Mouse (Mus musculus): ENCODE measurements around the gene Klhl2.

The Klhl2 gene

GRCm38 (mm10) chr8:64829921-64830320 is 19.9 kb downstream of the Klhl2 start:
- no peak for DNase-seq

DNA sequence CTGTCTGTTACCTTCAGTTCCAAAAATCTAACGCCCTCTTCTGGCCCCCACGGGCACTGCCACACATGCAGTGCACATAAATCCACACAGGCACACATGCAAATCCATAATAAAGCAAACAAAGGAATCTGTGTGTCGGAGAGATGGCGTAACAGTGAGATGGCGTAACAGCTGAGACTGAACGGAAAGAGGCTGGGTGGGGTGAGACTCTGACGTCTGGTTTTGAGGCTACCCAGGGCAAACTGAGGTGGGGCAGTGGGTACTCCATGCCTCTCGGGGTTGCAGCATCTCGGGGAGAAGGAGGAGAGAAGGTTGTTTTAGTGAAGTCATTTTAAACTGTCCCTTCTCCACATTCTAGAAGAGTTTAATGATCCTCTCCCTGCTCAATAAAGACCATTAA is 20.4 kb downstream of the Klhl2 start:
- DNase-seq = no peak

- DNase-seq = no peak
Observed at GRCm38 (mm10) chr8:64828466-64828865, 21.4 kb downstream of the Klhl2 start.

DNA sequence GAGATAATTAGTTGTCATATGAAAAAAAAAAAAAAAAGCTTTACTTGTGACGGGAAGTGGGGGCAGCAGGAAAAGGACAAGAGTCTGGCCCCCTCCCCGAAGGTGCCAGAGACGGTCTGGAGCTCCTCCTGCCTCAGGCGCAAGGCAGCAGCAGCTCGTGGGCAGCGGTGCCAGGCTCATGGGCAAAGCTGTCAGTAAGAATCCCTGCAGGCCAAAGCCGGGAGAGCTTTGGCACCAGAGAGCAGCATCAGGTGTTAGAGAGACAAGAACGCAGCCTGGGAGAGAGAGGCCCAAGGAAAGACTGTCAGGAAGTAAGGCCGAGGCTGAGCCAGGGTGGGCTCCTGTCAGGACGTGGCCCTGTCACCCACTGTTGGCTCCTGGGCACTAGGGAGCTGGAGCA is 22.5 kb downstream of the Klhl2 start:
- DNase-seq = no peak

DNA sequence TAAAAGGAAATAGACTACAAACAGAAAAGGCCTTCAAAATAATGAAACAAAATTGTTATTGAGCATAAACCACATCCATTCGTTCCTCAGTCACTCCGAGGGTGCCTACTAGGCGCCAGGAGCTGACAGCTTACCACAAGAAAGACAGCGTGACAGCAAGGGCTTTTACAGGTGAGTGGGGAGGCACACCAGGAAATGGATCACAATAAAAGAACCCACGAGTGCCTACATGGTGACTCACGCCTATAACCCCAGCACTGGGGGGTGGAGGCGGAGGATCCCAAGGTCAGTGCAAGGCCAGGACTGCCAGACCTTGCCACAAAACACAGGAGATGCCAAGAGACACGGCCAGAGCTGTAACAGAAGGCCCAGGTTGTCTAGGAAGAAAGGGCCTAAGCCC is 23.4 kb downstream of the Klhl2 start:
- DNase-seq = no peak

GRCm38 (mm10) chr8:64823905-64824304 is 25.9 kb downstream of the Klhl2 start:
- DNase-seq = peak; percentile 51 to 52

GRCm38 (mm10) chr8:64820940-64821339 is 28.9 kb downstream of the Klhl2 start:
- no peak for DNase-seq

- no peak for DNase-seq
Observed at GRCm38 (mm10) chr8:64811790-64812189, 38.0 kb downstream of the Klhl2 start.

GRCm38 (mm10) chr8:64811083-64811482 is 38.7 kb downstream of the Klhl2 start:
- no peak for DNase-seq

DNA sequence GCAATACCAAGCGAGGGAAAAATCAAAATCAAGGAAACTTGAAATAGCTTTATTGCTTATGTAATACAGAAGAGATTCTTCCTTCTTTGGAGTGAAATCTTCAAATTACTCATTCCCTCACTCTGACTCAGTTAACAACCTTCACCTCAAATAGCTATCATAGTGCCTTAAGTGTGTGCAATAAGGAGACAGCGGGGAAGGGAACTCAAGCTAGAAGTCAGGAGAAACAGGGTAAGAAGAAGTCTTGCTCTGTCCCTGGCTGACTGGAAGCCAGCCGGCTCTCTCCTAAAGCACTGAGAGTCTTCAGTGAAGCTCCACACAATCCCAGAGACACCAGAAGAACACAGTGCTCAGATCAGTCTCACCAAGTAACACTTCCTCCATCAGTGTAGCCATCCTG is 43.3 kb downstream of the Klhl2 start:
- no peak for DNase-seq

DNA sequence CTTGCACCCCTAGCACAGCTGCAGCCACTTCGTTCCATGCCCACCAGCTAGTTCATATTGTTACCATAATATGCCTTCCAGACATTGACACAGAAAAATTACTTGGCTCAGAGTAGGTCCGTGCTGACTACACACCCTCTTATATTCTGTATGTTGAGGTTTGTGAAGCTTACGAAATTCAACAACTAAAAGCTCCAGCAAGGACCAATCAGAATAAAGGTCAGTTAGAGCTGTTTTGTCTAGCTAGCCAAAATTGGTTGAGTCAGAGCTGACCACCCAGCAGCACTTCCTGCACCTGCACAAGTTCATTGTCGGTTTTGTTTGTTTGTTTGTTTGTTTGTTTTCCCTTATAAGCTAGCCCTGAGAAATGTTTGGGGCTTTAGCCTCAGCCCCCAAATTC is 44.8 kb downstream of the Klhl2 start:
- DNase-seq = no peak

DNA sequence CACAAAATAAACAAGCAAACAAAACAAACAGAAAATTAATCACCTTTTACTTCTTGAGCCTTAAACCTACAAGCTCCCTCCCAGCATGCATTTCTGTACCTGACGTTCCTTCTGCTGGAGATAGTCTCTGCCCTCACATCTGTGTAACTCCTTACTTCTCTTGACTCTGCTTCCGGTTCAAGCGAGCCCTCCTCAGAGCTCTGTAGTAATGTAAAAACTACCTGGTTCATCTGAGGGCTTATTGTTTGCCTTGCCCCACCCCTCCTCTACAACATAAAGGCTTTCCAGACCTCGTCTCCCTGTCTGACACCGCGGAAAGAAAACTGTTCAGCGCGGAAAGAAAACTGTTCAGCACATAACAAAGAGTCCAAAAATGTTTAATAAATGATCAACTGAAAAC is 50.5 kb downstream of the Klhl2 start:
- DNase-seq = no peak

- DNase-seq = no peak
Observed at GRCm38 (mm10) chr8:64798503-64798902, 51.3 kb downstream of the Klhl2 start.

DNA sequence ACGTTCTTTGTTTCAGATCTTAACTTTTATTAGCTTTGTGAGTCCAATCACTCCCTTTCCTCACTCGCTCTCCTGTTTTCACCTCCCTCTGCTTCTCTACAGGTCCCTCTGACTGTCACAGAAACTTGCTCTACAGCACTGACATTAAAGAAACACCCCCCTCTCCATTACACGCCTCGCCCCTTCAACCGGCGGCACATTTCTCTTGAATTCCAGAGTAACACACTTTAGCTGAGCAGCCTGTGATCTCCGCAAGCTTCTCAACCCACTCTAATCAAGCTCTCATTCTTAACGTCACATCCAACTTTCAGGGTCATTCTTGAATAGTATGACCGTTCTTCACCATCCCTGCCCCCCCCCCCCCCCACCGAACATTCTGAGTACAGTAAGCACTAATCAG is 52.1 kb downstream of the Klhl2 start:
- no peak for DNase-seq

GRCm38 (mm10) chr8:64791250-64791881 is 58.5 kb downstream of the Klhl2 start:
- DNase-seq = no peak

DNA sequence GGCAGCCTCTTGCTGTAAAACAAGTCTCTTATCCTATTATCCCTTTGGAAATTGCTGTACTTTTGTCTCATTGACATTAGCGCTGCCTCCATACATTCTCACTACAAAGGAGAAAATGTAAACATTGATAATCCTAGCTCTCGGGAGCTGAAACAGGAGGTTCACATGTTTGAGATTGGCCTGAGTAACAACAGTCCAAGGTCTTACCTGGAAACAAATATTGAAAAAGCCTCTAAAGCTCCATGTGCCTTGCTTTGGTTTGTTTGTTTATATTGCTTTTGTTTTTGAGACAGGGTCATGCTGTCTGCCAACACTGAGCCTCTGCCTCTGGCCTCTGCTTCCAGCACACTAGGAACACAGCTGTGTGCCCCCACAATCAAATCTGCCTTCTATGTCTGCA is 59.4 kb downstream of the Klhl2 start:
- no peak for DNase-seq

GRCm38 (mm10) chr8:64788715-64789114 is 61.1 kb downstream of the Klhl2 start:
- DNase-seq = peak in 1 of 2 experiments; percentile 17

GRCm38 (mm10) chr8:64786801-64787200 is 63.0 kb downstream of the Klhl2 start:
- DNase-seq = no peak

GRCm38 (mm10) chr8:64784235-64784634 is 65.6 kb downstream of the Klhl2 start:
- DNase-seq = no peak

GRCm38 (mm10) chr8:64781947-64782346 is 67.9 kb downstream of the Klhl2 start:
- DNase-seq = no peak

DNA sequence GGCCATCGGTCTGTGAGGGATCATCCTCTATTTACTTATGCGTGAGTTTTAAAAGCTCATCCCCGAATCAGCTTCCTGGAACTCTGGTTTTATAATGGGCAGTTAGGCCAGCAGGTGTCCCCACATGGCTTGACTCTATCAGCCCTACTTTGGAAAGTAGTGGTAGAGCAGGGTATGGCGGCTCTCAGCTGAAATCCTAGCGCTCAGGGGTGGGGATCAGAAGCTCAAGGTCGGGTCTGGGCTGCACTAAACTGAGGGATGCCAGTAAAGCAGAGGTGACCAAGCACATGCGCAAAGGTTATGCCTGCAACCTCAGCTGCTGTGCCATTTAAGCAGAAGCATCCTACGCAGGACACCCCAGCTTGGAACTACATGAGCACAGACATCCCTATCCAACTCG is 71.9 kb downstream of the Klhl2 start:
- DNase-seq = peak in 1 of 2 experiments; percentile 8

- no peak for DNase-seq
Observed at GRCm38 (mm10) chr8:64774136-64774535, 75.7 kb downstream of the Klhl2 start.

- DNase-seq = no peak
Observed at GRCm38 (mm10) chr8:64770814-64771213, 79.0 kb downstream of the Klhl2 start.

- DNase-seq = no peak
Observed at GRCm38 (mm10) chr8:64769586-64769985, 80.2 kb downstream of the Klhl2 start.

DNA sequence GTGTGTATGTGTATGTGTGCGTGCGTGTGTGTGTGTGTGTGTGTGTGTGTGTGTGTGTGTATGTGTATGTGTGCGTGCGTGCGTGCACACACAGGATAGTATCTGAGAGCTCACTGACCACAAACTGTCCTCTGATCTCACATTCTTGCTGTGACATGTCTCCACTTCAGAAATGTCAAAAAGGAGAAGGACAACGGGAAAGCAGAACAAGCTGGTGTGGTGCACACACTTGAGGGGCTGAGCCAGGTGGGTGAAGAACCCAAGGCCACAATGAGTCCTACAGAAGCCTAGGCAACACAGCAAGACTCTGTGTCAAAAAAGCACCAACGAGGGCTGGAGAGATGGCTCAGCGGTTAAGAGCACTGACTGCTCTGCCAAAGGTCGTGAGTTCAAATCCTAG is 81.2 kb downstream of the Klhl2 start:
- DNase-seq = no peak
